Mouse (Mus musculus): ENCODE measurements at regions not wholly inside any gene's neighbourhood (a gene's known extent, or its start where the extent isn't known, plus 50 kb on each side); places are given as distances from the start of the nearest gene placed in this dataset.

- TF ChIP-seq NANOG (IDR thresholded peaks at IDR 0.05; ENCODE audit: borderline replicate concordance, low read length) (no peak), CTCF (conservative IDR thresholded peaks at IDR 0.05; ENCODE audit: low read length) (no peak), POU5F1 (IDR thresholded peaks at IDR 0.05; ENCODE audit: borderline replicate concordance, low read length) (no peak)
Measured at GRCm38 (mm10) chr8:86360283-86360682, 220.2 kb downstream of the Abcc12 start.

Measured in E14TG2a.4 (cell line).